Mouse (Mus musculus): Measurements from ENCODE around the gene Commd2.

GRCm38 (mm10) chr3:57611776-57612175 is 39.7 kb downstream of the Commd2 start:
- TF ChIP-seq CTCF (conservative IDR thresholded peaks at IDR 0.05; ENCODE audit: insufficient read depth, insufficient read length, low read depth, low read length) (no peak), POLR2A (IDR thresholded peaks at IDR 0.05; ENCODE audit: low read depth, low read length) (no peak)

All from kidney, adult 2 months (tissue).